Mouse (Mus musculus) forebrain, embryonic 16.5 days (tissue): ENCODE data around the gene Ttc1. TPM values are rescaled to one million over a fixed set of nuclear protein-coding genes. Genes with fewer than 3 reads are reported as not detected.

ENCODE experiments used
- ATAC-seq: fragments of 200-750 bp; cut with Nextera tagmentation; 2 replicates; pipeline ENCODE4 v1.8.0; 2017; ENCODE audit warnings: mild to moderate bottlenecking, moderate library complexity
- H3K27ac ChIP-seq: fragments of 300-500 bp; sonication (generic); 2 replicates; pipeline ENCODE4 v1.5.1; 2014; ENCODE audit warnings: low read length, control low read depth
- H3K27me3 ChIP-seq: fragments of 300-500 bp; sonication (generic); replicated peaks from 2 replicates; pipeline ENCODE4 v1.6.1; 2014; ENCODE audit warnings: low read length; ENCODE audit not compliant: control insufficient read depth, insufficient read depth
- H3K36me3 ChIP-seq: fragments of 300-500 bp; sonication (generic); 2 replicates; pipeline ENCODE4 v1.6.1; 2014; ENCODE audit not compliant: control insufficient read depth, insufficient read depth
- H3K4me1 ChIP-seq: fragments of 300-500 bp; sonication (generic); replicated peaks from 2 replicates; pipeline ENCODE4 v1.6.1; 2014; ENCODE audit warnings: low read length; ENCODE audit not compliant: control insufficient read depth, insufficient read depth
- H3K4me2 ChIP-seq: fragments of 300-500 bp; sonication (generic); 2 replicates; pipeline ENCODE4 v1.6.1; 2014; ENCODE audit warnings: mild to moderate bottlenecking, low read length, control low read depth
- H3K4me3 ChIP-seq: fragments of 300-500 bp; sonication (generic); replicated peaks from 2 replicates; pipeline ENCODE4 v1.5.1; 2014; ENCODE audit warnings: mild to moderate bottlenecking, low read length, control low read depth
- H3K9ac ChIP-seq: fragments of 300-500 bp; sonication (generic); replicated peaks from 2 replicates; pipeline ENCODE4 v1.6.1; 2014; ENCODE audit warnings: low read depth, low read length, control low read depth
- H3K9me3 ChIP-seq: fragments of 300-500 bp; sonication (generic); 2 replicates; pipeline ENCODE4 v1.6.1; 2016; ENCODE audit warnings: low read length; ENCODE audit not compliant: control insufficient read depth
- WGBS: fragments of 180-500 bp; shearing (Covaris S2); extraction: QIAGEN DNeasy Blood & Tissue Kit; methylation state at CpG from one replicate; pipeline ENCODE4 v1.1.7; 2014; 5-methylcytosine and 5-hydroxymethylcytosine counted together
- polyA plus RNA-seq: library from polyadenylated mRNA; unstranded; fragments of >200 nt; fragmentation: Nextera tagmentation; extraction: Ambion mirVana; gene quantifications from 2 replicates; pipeline ENCODE4 v1.2.1, GENCODE M21; 2015

The Ttc1 gene
- polyA plus RNA-seq, 1 experiment from 2014 or later = 75.7 TPM

DNA sequence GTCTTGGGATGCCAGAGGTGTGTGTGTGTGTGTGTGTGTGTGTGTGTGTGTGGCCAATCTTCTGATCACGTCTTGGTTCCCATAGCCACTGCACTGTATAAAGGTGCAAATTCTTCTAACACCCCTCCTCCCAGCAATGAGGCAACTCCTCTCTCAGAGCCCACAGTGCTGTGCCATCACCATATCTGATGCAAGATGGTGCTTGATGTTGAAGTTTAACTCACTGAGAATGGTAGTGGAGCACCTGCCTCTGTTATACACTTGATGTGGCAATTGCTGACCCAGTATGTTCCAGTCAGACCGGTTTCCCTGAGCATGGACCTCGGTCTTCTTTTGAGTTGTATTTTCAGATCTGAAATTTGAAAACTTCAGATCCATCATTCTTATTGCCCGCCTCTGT, 22.3 kb upstream of the Ttc1 start:
- H3K9me3 ChIP-seq = no peaks in the 10 kb centered on the region
- H3K4me2 ChIP-seq = no peak overlapping the region
- WGBS = 84% methylated on average over 4 of the region's 4 CpGs
- peaks cover 5% of the 10 kb centered on the region for H3K27me3 ChIP-seq
- H3K36me3 ChIP-seq = no peaks in the 10 kb centered on the region
- no peak overlapping the region for H3K27ac ChIP-seq
- no peak overlapping the region for H3K4me3 ChIP-seq
- H3K9ac ChIP-seq = no peak overlapping the region
- H3K4me1 ChIP-seq = no peaks in the 10 kb centered on the region
- ATAC-seq = no peak

DNA sequence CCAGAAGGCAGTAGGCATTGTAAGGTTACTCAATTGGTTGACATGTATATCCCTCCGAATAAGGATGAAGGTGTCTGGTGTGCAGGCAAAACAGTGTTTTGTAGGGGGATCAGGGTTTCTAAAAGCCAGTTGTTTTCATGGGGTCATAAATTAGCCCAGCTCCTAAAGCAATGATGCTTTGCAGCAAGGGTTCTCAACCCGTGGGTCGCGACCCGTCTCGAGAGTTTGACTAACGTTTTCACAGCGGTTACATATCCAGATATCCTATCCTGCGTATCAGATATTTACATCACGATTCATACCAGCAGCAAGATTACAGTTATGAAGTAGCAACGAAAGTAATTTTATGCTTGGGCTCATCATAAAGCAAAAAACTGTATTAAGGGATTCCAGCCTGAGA, 19.9 kb upstream of the Ttc1 start:
- no peak overlapping the region for H3K4me2 ChIP-seq
- no peaks in the 10 kb centered on the region for H3K4me1 ChIP-seq
- ATAC-seq = no peak
- no peaks in the 10 kb centered on the region for H3K9me3 ChIP-seq
- H3K9ac ChIP-seq = no peak overlapping the region
- no peak overlapping the region for H3K4me3 ChIP-seq
- H3K27me3 ChIP-seq = peaks cover 3% of the 10 kb centered on the region; the same call in 1 of the 2 replicates
- 71% methylated on average over 11 of the region's 11 CpGs for WGBS
- no peaks in the 10 kb centered on the region for H3K36me3 ChIP-seq
- H3K27ac ChIP-seq = no peak overlapping the region

DNA sequence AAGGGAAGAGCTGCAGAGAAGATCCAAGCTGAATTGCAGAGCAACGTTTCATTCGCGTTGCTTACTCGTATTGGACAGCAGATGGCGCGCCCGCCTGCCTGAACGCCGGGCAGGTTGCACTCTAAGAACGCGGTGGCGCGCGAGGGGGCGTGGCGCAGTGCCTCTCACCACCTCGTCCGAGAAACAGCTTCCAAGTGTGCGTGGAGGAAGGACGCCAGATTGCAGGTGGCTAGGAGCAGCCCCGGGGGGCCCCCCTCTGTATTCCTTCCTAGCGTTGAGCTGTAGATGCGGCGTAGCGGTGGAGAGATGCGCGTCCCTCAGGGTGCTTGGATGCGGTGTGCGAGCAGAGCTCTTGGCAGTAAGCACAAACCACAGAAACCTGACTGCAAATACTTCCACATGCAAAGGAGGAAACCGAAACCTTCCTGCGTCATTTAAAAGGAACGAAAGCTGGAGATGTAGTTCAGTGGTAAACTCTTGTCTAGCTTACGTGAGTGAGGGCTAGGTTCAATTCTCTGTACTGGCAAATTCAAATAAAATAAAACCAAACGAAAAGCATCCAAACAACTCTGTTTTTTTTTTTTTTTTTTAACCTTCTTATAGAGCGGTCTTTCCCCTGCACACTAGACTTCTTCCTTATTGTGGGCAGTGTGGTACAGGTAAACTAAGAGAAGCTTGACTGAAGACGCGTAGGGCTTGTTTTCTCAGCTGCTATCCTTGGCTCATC, 19.3 kb upstream of the Ttc1 start:
- Histone ChIP-seq H3K4me1 (no peaks in the 10 kb centered on the region), H3K4me3 (peak overlapping the region; percentile 60), H3K27me3 (peaks cover 3% of the 10 kb centered on the region; the same call in 1 of the 2 replicates), H3K36me3 (no peaks in the 10 kb centered on the region), H3K9ac (peak overlapping the region; percentile 57), H3K27ac (no peak overlapping the region), H3K4me2 (peak overlapping the region; percentile 73), H3K9me3 (no peaks in the 10 kb centered on the region)
- ATAC-seq = peak; percentile 95
- 5% methylated on average over 37 of the region's 37 CpGs for WGBS

DNA sequence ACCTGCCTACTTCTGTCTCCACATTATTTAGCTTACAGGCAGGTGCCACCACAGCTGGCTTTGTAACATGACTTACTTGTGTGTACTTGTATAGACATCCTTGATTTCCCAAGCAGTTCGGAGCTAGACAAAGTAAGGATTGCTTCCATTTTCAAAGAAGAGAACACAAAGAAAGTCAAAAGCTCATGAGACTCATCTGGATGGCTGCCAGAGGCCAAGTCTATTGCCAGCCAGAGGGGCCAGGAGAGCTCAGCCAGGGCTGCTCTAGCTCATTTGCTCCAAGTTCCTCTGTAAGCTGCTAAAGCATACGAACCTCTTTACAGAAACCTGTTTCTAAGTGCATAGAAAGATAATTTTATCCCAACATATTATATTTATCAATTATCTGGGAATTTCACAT, 10.6 kb upstream of the Ttc1 start:
- H3K4me3 ChIP-seq = no peak overlapping the region
- ATAC-seq = no peak
- 48% methylated on average over 2 of the region's 2 CpGs for WGBS
- H3K9ac ChIP-seq = no peak overlapping the region
- no peaks in the 10 kb centered on the region for H3K9me3 ChIP-seq
- no peak overlapping the region for H3K4me2 ChIP-seq
- no peaks in the 10 kb centered on the region for H3K36me3 ChIP-seq
- no peak overlapping the region for H3K27ac ChIP-seq
- peaks cover 9% of the 10 kb centered on the region for H3K27me3 ChIP-seq
- H3K4me1 ChIP-seq = no peaks in the 10 kb centered on the region

DNA sequence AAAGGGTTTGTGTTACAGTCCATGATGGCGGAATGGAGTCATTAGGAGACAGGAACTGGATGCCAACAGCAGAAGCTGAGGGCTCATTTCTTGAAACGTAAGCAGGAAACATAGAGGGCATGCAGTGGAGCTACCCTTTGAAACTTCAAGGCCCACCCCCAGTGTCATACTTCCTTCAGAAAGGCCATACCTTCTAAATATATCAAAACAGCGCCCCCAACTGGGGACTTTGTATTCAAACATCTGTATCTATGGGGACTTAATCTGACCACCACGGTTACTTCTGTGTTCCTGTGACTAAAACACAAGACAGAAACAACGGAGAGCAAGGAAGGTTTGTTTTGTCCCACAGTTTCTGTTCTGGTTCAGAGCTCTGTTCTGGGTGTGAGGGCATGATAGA, 7.6 kb upstream of the Ttc1 start:
- H3K9ac ChIP-seq = no peak overlapping the region
- H3K27me3 ChIP-seq = peaks cover 9% of the 10 kb centered on the region; the same call in 1 of the 2 replicates
- no peak overlapping the region for H3K27ac ChIP-seq
- H3K36me3 ChIP-seq = no peaks in the 10 kb centered on the region
- H3K9me3 ChIP-seq = no peaks in the 10 kb centered on the region
- no peak for ATAC-seq
- H3K4me2 ChIP-seq = no peak overlapping the region
- WGBS = 72% methylated on average over 5 of the region's 5 CpGs
- H3K4me3 ChIP-seq = no peak overlapping the region
- no peaks in the 10 kb centered on the region for H3K4me1 ChIP-seq

DNA sequence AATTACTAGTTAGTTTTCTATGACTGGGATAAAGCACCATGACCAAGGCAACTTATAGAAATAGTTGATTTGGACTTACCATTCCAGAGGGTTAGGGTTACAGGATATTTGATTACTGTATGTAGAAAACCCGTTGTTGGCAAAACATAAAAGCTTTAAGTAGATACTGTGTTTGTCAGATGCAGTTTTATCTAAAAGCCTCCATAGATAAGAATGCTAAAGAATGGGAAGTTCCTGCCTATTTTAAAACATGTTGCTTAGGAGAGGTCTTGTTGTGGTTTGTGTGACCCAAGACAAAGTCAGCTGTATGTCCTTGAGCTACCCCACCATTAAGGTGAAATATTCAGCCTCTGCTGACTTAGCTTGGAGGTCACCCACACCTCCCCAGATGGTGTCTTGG, 6.8 kb upstream of the Ttc1 start:
- Histone ChIP-seq H3K4me2 (no peak overlapping the region), H3K4me3 (no peak overlapping the region), H3K36me3 (no peaks in the 10 kb centered on the region), H3K9ac (no peak overlapping the region), H3K9me3 (no peaks in the 10 kb centered on the region), H3K27ac (no peak overlapping the region), H3K27me3 (peaks cover 9% of the 10 kb centered on the region; the same call in 1 of the 2 replicates), H3K4me1 (no peaks in the 10 kb centered on the region)
- no peak for ATAC-seq
- WGBS = 79% methylated on average over 1 of the region's 1 CpGs

DNA sequence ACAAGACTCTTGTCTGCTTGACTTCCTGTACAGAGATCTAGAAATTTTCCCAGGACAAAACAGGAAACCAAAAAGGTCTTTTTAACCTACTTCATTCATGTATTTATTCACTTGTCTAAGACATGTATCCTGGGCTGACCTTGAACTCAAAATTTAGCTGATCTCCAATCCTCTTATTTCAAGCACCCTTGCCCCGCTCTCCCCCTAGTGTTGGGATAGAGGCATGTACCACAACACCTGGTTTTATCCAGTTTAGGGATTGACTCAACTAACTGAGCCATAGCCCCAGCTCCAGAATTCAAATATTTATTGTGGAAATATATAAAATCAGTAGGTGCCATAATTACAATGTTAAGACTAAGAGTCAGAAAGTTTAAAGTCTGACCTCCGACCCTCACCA, 3.7 kb upstream of the Ttc1 start:
- H3K36me3 ChIP-seq = no peaks in the 10 kb centered on the region
- H3K9me3 ChIP-seq = no peaks in the 10 kb centered on the region
- WGBS = 75% methylated on average over 2 of the region's 2 CpGs
- no peak overlapping the region for H3K4me2 ChIP-seq
- no peak overlapping the region for H3K9ac ChIP-seq
- no peak overlapping the region for H3K27ac ChIP-seq
- peaks cover 9% of the 10 kb centered on the region for H3K4me1 ChIP-seq
- H3K27me3 ChIP-seq = peaks cover 6% of the 10 kb centered on the region; the same call in 1 of the 2 replicates
- no peak for ATAC-seq
- H3K4me3 ChIP-seq = no peak overlapping the region

DNA sequence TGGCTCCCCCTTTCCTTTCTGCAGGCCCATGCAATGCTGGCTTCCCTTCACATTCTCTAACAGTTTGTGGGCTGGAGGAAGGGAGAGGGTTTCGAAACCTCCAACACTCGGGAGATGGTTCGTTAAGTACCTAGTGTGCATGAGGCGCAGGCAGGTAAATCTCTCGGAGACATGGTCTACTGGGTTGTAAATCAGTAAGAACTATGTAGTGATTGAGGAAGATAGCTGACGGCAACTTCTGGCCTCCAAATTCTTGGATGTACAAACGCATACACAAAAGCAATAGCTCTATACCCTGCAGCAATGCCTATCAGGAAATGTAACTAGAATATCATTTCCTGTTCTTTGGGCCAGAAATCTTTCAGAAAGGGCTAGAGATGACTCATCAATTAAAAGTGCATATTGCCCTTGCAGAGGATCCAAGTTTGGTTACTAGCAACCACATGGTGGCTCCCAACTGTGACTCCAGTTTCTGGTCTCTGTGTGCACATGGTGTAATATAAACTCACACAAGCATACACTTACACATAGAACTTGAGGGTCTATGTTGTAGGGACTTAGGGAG, 19.0 kb downstream of the Ttc1 start:
- Histone ChIP-seq H3K4me1 (no peaks in the 10 kb centered on the region), H3K4me3 (no peak overlapping the region), H3K4me2 (no peak overlapping the region), H3K9me3 (no peaks in the 10 kb centered on the region), H3K27me3 (no peaks in the 10 kb centered on the region), H3K9ac (no peak overlapping the region), H3K36me3 (peaks cover 15% of the 10 kb centered on the region), H3K27ac (no peak overlapping the region)
- no peak for ATAC-seq
- 94% methylated on average over 7 of the region's 7 CpGs for WGBS

DNA sequence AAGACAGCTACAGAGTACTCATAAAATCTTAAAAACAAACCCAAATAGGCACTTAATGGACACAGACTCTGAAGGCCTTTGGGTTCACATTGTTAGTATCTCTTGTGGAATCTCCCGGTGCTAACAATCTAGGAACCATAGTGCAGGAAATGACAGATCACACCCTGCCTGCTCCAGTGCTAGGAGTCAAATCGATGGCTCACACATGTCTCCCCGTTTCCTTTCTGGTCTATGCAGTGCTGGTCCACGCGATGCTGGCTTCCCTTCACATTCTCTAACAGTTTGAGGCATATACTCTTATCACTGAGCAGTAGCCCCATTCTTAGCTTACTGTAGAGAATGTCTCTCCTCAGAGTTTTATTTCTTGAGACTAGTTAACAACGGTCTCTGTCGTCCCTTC, 20.0 kb downstream of the Ttc1 start:
- Histone ChIP-seq H3K36me3 (peaks cover 11% of the 10 kb centered on the region), H3K4me2 (no peak overlapping the region), H3K27me3 (no peaks in the 10 kb centered on the region), H3K4me1 (no peaks in the 10 kb centered on the region), H3K9ac (no peak overlapping the region), H3K27ac (no peak overlapping the region), H3K4me3 (no peak overlapping the region), H3K9me3 (no peaks in the 10 kb centered on the region)
- 93% methylated on average over 7 of the region's 7 CpGs for WGBS
- ATAC-seq = no peak
